ENCODE assay signal across 13 mouse cellular contexts in genomic region chr2:153581416-153581815, GRCm38 (mm10).
"Had no signal": no experiment of that assay in that cellular context is flagged by ENCODE, and none has a peak within 500 bp of the region (broad histone marks: within the 10 kb centered on the region; RNA-seq: fewer than 3 reads in every experiment).

No protein-coding gene starts in this region.

- H3K36me3 ChIP-seq: limb, embryonic 12.5 days; neural tube, embryonic 13.5 days had no signal

- H3K9me3 ChIP-seq: limb, embryonic 12.5 days; neural tube, embryonic 13.5 days had no signal

- H3K27me3 ChIP-seq: neural tube, embryonic 13.5 days had no signal

- ATAC-seq: intestine, postnatal 0 days; midbrain, embryonic 16.5 days had no signal

- H3K4me3 ChIP-seq: limb, embryonic 12.5 days; neural tube, embryonic 13.5 days had no signal

- H3K4me2 ChIP-seq: limb, embryonic 12.5 days; lung, embryonic 14.5 days; midbrain, embryonic 11.5 days; neural tube, embryonic 13.5 days had no signal

- DNase-seq: kidney, adult 9 months; kidney, postnatal 36 days; lung, embryonic 14.5 days; lung, postnatal 10 days; right cerebral cortex, postnatal 14 days; thymus, postnatal 36 days had no signal

- H3K27ac ChIP-seq: kidney, postnatal 0 days; limb, embryonic 12.5 days; liver, embryonic 14.5 days; neural tube, embryonic 13.5 days had no signal

- H3K9ac ChIP-seq: limb, embryonic 12.5 days; liver, embryonic 14.5 days; lung, embryonic 14.5 days; neural tube, embryonic 13.5 days had no signal
